Mouse (Mus musculus): ENCODE data around the gene Ube2j2.

Ube2j2 gene

DNA sequence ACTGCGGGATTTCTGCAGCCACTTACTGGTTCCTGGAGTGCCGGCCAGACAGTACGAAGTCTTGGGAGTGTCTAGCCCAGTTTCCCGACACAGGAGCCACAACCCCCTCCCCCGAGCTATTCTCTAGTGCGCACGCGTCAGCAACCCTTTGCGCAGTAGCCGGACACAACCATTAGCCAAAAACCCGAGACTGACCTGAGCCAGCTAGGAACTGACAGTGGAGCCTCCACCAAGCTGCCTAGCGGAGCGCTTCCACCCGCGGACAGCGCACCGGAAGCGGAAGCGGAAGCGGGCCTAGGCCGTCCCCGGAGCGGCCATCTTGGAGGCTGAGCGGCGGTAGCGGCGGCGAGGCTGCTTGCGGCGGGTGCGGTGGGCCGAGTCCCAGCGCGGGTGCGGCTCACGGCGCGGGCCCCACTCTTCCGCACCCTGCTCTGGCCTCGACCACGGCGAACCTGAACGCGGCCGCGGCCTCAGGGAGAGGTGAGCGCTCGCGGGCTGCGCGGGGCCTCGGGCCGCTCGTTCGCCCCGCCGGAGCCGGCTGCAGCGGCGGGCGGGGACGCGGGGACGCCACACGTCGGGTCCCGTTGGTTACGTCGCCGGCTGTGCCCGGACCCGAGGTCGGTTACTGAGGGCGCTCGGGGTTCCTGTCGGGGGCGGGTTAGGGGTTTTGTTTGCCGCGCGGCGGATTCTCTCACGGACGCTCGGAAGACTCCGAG lies at the start of gene Ube2j2:
Gene Ube2j2 (plus strand): TSS at position 298 of the 716 bp plus-strand sequence.
- peak; percentile 95 for DNase-seq (ENCODE audit: low spot score)

DNA sequence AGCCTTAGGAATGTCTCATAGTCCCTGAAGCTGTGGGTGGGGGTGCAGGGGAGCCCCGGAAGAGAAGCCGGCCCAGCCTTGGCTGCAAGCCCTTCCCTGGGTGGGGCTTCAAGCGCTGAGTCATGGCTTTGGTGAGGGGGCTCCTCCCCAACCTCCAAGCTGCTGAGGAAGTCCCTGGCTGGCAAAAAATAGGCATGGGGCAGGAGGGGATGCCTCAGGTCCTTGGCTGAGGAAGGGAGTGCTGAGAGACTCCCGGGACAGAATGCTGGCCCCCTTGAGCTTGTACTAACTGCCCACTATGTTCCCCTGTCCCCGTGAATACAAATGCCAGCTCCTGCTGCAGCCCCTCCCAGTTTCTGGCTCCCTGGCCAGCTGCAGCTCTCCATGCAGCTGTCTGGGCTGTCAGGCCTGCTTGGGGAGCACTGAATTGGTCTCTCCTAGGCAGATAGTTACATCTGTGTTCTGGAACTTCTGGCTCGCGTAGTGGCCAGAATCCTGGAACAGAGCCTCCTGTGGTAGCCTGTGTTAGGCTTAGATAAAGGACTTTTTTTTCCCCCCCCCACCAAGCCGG lies 49.2 kb upstream of the Ube2j2 start:
- peak; percentile 71 for DNase-seq (ENCODE audit: low spot score)

DNA sequence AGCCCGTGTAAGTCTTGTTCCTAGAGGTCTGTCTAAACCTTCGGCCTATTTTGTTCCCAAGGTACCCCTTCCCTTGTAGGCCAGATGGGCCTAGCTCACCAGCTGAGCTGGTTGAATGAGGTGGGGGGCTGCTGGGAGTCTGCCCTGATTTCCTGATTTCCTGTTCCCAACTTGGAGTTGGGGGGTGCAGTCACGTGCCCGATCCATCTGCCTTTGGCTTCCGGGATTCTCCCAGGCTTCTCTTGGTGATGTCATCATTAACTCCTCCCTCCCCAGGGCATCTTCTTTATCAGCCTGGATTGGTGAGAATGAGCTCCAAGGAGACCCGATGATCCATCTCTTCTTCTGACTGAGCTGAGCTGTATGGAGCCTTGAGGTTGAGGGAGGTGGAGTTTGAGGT lies 48.4 kb upstream of the Ube2j2 start:
- peak; percentile 60 for DNase-seq (ENCODE audit: low spot score)

DNA sequence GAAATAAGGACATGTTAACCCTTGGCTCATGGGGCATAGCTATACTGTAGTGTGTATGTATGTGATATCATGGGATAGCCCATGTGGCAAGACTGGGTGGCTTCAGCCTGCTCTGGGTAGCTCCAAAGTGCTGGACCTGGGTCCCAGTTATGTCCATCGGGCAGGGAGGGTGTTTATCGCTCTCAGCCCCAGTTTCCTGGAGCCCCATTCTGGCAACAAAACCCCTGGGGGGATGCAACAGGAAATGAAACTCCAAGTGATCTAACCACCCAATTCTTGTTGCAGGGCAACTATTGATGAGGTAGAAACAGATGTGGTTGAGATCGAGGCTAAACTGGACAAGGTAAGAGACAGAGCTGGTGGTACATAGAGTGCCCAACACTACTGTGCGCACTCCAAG lies 47.8 kb upstream of the Ube2j2 start:
- DNase-seq (ENCODE audit: low spot score): peak; percentile 31

DNA sequence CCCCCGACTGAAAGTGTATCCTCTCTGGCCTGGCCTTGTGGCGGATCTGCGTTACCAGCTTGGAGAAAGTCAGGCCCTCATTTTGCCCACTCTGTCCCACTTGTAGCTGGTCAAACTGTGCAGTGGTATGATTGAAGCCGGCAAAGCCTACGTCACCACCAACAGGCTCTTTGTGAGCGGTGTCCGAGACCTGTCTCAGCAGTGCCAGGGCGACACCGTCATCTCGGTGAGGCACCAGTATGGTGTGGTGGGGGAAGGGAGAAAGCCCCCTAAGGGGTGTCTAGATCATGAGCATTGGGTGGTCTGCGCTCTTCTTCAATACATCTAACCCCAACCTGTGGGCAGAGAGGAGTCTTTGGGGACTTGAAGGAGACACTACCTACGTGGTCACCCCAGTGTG lies 47.2 kb upstream of the Ube2j2 start:
- DNase-seq (ENCODE audit: low spot score): peak; percentile 37

DNA sequence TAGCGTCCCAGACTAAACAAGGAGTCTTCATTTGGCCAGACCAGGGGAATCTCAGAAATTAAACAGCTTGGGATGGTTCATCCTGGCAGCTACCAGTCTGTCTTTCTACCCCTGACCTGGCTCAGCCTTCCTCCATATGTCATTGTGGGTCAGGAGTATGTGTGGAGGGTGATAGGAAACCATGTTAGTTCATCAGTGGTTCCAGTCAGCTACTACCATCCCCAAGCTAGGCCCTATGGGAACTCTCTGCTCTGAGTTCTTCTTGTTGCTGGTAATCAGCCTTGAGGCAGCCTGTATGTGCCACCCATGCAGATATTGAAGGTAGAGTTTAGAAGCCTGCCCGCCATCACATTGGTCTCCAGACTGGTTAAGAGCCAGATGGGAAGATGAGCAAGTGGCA lies 45.3 kb upstream of the Ube2j2 start:
- no peak for DNase-seq (ENCODE audit: low spot score)

DNA sequence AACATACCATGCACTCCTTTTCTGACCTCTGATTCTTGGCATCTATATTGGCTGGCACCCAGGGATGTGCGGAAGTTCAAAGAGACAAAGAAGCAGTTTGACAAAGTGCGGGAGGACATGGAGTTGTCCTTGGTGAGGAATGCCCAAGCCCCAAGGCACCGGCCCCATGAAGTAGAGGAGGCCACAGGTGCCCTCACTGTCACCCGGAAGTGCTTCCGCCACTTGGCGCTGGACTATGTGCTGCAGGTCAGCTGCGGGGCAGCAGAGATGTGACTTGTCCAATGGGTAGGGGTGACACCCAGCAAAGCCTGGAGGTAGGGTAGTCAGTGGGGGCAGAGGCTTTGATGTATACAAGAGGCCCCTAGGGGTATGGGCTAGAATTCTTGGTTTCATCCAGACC lies 44.3 kb upstream of the Ube2j2 start:
- peak; percentile 39 for DNase-seq (ENCODE audit: low spot score)

DNA sequence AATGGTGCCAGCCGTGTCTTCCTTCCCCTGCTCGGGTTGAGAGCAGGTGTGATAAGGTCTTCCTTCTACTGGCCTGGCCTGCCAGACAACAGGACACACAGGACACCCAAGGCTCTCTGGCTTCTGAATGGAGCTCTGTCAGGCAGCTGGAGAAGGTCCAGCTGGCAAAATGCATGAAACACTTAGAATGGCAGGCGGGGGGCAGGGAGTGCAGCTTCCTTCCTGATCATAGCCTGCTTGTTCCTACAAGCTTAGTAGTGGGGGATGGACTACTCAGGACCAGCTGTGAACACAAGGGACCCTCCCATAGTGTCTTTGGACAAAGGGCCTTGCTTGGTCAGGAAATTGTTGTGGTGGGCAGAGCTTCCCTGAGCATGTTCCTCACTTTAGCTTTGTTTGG lies 42.4 kb upstream of the Ube2j2 start:
- peak; percentile 42 for DNase-seq (ENCODE audit: low spot score)

DNA sequence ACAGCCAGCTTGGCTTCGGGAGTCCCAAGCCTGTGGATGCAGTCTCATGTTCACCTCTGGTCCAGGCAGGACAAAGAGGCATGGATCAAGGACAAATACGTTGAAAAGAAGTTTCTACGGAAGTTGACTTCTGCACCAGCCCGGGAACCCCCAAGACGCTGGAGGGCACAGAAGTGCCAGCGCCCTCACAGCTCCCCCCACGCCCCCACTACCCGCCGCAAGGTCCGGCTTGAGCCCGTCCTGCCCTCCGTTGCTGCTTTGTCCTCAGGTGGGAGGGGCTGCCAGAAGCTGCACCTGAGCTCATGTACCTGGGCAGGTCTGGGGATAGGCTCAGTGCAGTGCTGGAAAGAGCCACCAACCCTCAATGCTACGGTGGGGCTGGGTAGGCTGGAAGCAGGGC lies 40.4 kb upstream of the Ube2j2 start:
- no peak for DNase-seq (ENCODE audit: low spot score)

DNA sequence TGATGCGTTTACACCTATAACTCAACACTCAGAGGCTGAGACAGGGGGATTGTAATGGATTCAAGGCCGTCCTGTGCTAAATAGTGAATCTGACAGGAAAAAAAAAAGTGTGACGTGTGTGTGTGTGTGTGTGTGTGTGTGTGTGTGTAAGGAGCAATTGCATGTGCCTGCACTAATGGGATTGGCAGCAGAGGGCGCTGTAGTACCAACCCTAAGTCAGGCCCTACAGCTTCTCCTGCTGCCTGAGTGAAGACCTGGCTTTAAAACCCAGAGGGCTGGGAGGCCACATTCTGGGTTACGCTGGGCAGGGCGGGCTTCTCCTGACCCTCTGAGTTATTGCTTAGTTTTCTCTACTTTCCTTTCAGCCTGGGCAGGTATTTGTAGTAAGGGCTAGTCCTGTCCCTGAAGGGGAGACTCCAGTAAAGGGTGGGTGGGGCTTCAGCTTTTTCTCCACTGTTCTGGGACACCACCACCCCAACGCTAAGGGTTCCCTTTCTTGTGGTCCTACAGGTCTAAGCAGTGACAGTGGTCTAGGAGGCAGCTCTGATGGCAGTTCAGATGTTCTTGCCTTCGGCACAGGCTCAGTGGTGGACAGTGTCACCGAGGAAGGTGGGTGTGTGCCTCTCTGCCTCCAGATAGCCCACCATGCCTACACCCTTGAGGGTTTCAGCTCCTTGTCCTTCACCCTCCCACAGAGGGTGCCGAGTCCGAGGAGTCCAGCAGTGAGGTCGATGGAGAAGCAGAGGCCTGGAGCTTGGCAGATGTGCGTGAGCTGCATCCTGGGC lies 39.1 kb upstream of the Ube2j2 start:
- peak; percentile 54 for DNase-seq (ENCODE audit: low spot score)

DNA sequence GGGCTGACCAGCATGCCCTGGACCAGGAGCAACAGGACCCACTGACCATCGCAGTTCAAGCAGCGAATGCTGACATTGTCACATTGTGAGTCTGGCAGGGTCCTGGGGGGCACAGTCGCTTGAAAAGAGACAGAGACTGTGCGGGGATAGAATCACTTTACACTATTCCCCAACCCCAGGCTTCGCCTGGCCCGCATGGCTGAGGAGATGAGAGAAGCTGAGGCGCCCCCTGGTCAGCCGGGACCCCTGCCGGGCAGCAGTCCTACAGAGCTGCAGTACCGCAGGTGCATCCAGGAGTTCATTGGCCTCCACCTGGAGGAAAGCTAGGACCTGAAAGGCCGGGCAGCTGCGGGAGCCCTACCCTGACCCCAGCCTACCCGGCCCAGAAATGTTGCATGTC lies 38.0 kb upstream of the Ube2j2 start:
- peak; percentile 38 for DNase-seq (ENCODE audit: low spot score)

DNA sequence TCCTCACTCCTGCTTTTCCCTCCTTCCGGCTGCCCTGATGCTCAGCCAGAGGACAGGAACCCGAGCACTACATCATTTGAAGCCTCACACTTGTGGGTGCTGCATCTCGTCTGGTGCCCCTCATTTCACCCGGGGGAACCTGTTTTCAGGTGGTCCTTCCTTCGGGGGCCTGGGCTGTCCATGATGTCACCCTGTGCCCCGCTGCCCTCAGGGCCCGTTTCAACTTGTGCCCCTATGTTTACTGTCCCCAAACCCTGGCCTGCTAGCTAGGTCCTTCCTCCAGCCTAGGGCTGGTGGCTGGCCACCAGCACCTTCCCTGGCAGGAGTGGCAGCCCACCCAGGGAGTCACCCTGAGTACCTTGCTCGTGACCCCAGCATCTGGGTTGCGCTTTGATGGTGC lies 37.5 kb upstream of the Ube2j2 start:
- DNase-seq (ENCODE audit: low spot score): no peak

DNA sequence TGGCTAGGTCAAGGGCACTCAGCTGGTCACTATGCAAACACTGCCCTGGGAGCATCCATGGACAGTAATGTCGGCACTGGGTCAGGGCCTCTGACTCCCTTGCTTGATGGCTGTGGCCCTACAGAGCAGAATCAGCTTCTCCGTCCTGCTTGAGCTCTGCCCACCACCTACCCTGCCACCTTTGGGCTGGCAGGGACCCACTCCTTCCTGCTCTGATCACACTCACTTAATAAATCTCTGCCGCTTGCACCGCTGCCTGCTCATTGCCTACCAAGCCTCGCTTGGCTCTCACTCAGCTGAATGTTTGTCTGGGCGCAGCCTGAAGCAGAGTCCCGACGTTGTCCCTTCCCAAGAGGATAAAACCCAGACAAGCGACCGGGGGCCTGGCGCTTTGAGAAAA lies 36.6 kb upstream of the Ube2j2 start:
- DNase-seq (ENCODE audit: low spot score): no peak

DNA sequence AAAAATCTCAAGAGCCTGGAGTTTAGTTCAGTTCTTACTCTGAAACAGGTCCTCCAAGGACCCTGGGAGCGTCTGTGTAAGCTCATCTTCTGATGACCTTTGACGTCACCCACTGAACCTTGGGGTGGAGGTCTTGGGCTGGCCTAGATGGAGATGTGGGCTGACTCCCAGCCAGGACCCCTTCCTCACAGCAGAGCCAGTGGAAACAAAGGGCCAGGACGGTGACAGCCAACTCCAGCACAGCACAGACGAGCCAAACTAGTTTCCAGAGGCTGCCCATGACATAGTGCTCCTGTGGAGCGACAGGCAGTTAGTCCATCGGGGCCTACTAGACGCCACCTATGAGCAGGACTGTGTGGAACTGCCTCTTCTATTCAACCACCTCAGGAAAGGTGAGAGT lies 35.4 kb upstream of the Ube2j2 start:
- DNase-seq (ENCODE audit: low spot score): peak; percentile 34

DNA sequence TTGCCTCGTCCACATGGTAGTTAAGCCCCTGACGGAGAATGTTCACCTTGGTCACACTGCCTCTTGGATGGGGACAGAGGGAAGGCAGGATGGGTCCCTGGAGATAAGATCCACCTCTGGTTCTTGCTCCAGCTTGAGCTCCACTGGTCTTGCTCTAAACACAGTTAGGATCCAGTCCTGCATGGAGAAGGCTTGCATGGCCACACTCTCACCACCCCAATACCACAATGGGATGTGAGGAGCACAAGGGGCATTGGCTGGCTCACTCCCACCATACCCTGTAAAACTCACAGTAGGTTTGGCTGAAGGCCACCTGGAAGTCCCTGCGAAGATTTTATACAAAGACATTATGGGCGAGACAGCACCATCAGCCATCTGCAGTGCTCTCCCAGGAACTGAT lies 34.9 kb upstream of the Ube2j2 start:
- no peak for DNase-seq (ENCODE audit: low spot score)

DNA sequence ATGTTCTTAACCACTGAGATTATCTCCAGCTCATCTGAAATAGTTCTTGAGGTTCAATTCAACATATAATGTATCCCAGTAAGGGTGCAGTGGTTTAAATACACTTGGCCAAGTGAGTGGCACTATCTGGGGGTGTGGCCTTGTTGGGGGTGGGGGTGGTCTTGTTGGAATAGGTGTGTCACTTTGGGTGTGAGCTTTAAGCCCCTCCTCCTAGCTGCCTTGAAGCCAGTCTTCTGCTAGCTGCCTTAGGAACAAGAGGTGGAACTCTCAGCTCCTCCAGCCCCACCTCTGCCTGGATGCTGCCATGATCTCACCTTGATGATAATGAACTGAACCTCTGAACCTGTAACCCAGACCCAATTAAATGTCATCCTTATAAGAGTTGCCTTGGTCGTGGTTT lies 11.6 kb upstream of the Ube2j2 start:
- no peak for DNase-seq (ENCODE audit: low spot score)

DNA sequence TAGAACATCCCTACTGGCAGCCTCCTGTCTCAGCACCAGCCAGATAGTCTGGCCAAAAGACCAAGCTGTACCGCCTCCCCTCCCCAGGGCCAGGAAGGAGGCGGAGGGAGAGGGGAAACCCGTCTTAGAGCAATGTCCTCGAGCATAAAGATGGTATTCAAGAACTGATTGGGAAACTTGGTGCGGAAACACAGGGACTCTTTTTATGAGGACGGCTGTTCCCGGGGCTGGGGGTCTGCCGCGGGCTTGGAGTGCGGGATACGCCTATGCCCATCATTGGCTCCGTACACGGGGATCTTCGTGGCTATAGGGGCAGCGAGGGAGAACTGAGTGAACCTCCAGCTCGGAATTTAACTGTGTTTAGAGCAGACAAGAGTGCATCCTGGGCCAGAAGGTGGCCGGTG lies 580 bp upstream of the Ube2j2 start:
- peak; percentile 54 for DNase-seq (ENCODE audit: low spot score)

DNA sequence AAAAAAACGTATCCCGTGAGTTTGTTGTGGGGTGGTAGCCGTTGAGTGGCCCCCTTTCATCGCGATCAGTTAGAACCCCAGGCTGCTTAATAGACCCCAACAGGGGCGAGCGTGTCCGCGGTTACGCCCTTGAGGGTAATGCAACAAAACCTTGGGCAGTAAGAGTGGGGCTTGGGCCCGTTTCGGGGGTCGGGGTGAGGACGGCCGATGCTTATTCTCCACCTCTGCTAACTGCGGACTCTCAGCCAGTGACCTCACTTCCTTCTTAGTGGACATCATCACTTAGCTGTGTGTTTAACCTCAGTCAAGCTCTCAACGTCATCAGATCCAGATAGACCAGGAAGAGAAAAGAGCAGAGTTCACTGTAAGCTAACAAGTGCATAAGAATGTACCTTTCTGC lies 640 bp downstream of the Ube2j2 start:
- peak; percentile 52 for DNase-seq (ENCODE audit: low spot score)

DNA sequence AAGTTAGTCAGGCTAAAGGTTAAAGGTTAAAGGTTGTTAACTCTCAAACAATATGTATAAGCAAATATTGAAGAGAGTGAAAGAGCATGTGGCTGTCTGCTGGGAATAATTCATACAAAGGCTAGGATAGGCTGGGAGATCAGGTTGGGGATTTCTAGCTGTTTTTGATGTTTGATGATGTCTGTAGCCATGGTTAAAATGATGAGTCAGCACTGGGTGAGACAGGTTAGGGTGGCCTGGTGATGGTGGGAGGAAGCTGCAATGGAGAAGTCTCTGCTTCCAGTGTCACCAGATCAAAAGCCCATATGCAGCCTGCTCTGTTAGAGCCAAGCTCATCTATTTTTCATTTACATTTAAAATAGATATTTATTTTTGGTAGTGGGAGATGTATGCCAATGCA lies 3.5 kb downstream of the Ube2j2 start:
- no peak for DNase-seq (ENCODE audit: low spot score)

DNA sequence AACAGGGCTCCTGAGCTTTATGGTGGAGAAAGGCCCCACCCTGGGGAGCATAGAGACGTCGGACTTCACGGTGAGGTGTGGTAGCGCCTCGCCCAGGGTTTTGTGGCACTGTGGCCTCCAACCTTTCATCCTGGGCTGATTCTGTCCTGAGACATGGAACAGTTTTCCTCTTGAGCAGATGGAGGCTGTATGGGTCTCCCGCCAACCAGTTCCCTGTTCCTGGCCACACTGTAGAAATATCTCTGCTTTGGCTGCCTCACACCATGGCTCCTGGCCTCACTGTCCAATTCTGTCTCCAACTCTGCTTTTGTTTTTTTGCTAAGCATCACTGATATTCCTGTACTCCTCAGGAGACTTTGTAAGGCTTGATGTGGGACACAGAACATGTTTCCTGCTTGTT lies 11.9 kb downstream of the Ube2j2 start:
- DNase-seq (ENCODE audit: low spot score): no peak

DNA sequence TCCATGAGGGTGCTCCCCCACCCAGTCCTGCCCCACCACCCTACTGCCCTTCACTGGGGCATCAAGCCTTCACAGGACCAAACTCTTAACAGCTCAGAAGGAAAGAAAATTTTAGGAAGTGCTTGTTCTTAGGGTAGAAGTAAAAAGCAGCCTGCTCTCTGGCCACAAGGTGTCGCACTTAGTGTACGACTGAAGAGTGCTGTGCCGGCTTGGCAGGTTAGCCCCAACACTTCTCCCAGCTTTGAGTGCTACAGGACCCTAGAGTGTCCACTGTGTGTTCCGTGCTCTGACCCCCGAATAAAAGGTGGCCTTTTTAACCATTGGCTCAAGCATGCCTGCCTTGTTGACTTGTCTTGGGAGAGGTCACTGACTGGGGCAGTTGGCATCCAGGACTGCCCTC lies 15.6 kb downstream of the Ube2j2 start:
- DNase-seq (ENCODE audit: low spot score): peak; percentile 85

DNA sequence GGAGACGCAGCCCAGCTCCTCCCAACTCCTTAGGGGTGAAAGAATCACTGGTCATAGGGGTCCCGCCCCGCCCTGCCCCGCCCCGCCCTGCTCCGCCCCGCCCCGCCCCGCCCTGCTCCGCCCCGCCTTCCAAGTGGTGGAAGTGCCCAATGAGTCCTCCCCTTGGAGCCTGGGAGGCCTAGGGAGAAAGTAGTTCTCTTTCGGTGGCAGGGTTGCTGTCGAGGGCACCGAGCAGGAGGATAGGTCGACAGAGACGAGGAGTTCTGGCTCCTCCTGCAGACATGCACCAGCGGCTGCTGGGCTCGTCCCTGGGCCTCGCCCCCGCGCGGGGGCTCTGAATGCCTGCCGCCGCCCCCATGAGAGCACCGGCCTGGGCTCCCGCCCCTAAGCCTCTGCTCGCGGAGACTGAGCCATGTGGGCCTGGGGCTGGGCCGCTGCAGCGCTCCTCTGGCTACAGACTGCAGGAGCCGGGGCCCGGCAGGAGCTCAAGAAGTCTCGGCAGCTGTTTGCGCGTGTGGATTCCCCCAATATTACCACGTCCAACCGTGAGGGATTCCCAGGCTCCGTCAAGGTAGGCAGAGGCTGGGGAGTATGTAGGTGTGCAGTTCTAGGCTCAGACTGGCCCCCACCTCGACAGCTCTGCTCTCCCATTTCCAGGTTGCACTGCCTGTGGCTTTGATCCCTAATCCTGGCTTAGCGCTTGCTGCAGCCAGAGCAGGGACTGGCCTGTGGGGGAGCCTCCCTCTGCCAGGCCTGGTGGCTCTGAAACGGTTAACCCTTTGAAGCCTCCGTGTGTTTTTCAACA lies 18.7 kb downstream of the Ube2j2 start, which contains the start of gene C1qtnf12:
Gene C1qtnf12 (plus strand): TSS at position 152 of the 805 bp plus-strand sequence.
- peak; percentile 63 for DNase-seq (ENCODE audit: low spot score)

Data from testis, postnatal 10 days (tissue).